Mouse (Mus musculus) v-Abl transformed pro-B cells (cell line): ENCODE measurements at regions not wholly inside any gene's neighbourhood (a gene's known extent, or its start where the extent isn't known, plus 50 kb on each side); places are given as distances from the start of the nearest gene placed in this dataset.

Source experiments
- in situ Hi-C, 2 experiments: fragments of 400-800 bp; cut with MboI; formaldehyde crosslinking; loops; one replicate each; pipeline ENCODE4 v1.15.1; 2025; ENCODE audit not compliant: unreplicated experiment in 2 of 2

- in situ Hi-C loops = no loop called here
Observed at GRCm38 (mm10) chr9:68239551-68239950, 399.4 kb downstream of the Vps13c start.

GRCm38 (mm10) chr9:68250011-68250410 is 403.6 kb upstream of the Rora start:
- in situ Hi-C loops = no loop called here

GRCm38 (mm10) chr9:68254218-68254617 is 399.4 kb upstream of the Rora start:
- in situ Hi-C loops = no loop called here

GRCm38 (mm10) chr9:68268551-68268950 is 385.0 kb upstream of the Rora start:
- in situ Hi-C loops = no loop called here

- in situ Hi-C loops = no loop called here
Observed at GRCm38 (mm10) chr9:68302232-68302925, 351.2 kb upstream of the Rora start.

- in situ Hi-C loops = no loop called here
Observed at GRCm38 (mm10) chr9:68330721-68331120, 322.9 kb upstream of the Rora start.

GRCm38 (mm10) chr9:68340921-68341320 is 312.7 kb upstream of the Rora start:
- in situ Hi-C loops = no loop called here

GRCm38 (mm10) chr9:68341511-68341910 is 312.1 kb upstream of the Rora start:
- in situ Hi-C loops = no loop called here

GRCm38 (mm10) chr9:68347426-68347825 is 306.2 kb upstream of the Rora start:
- in situ Hi-C loops = no loop called here

GRCm38 (mm10) chr9:68351466-68351865 is 302.1 kb upstream of the Rora start:
- in situ Hi-C loops = no loop called here

GRCm38 (mm10) chr9:68354470-68354869 is 299.1 kb upstream of the Rora start:
- in situ Hi-C loops = no loop called here

GRCm38 (mm10) chr9:68356078-68356477 is 297.5 kb upstream of the Rora start:
- in situ Hi-C loops = no loop called here

GRCm38 (mm10) chr9:68357231-68357630 is 296.4 kb upstream of the Rora start:
- in situ Hi-C loops = no loop called here

- in situ Hi-C loops = no loop called here
Observed at GRCm38 (mm10) chr9:68366973-68367372, 286.6 kb upstream of the Rora start.

- in situ Hi-C loops = no loop called here
Observed at GRCm38 (mm10) chr9:68367556-68367955, 286.0 kb upstream of the Rora start.

GRCm38 (mm10) chr9:68372726-68373125 is 280.9 kb upstream of the Rora start:
- in situ Hi-C loops = no loop called here

GRCm38 (mm10) chr9:68376222-68376621 is 277.4 kb upstream of the Rora start:
- in situ Hi-C loops = no loop called here

- in situ Hi-C loops = no loop called here
Observed at GRCm38 (mm10) chr9:68381871-68382270, 271.7 kb upstream of the Rora start.

GRCm38 (mm10) chr9:68400930-68401329 is 252.7 kb upstream of the Rora start:
- in situ Hi-C loops = no loop called here

- in situ Hi-C loops = no loop called here
Observed at GRCm38 (mm10) chr9:68402176-68402845, 251.3 kb upstream of the Rora start.

- in situ Hi-C loops = no loop called here
Observed at GRCm38 (mm10) chr9:68402981-68403380, 250.6 kb upstream of the Rora start.

- in situ Hi-C loops = no loop called here
Observed at GRCm38 (mm10) chr9:68403516-68403915, 250.1 kb upstream of the Rora start.
